Mouse (Mus musculus): ENCODE measurements at regions not wholly inside any gene's neighbourhood (a gene's known extent, or its start where the extent isn't known, plus 50 kb on each side); places are given as distances from the start of the nearest gene placed in this dataset.

DNA sequence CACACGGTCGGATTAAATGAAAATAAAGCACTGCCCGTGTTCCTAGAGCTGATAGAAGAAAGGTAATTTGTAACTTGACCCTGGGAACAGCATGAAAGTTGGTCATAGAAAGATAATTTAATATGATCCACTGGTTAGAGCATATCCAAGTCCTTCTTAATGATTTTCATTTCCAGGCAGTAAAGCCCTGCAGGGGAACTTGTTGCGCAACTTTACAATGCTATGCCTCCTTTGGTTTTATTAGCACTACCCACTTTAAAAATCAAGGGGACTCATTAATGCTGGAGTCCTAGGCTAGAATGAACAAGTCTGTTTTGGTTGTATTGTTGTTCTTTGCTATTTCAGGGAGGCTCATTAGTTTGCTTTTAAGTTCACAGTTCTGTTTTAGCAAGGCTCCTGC, 66.9 kb upstream of the Cerkl start:
- Histone ChIP-seq H3K9me3 (ENCODE audit: control insufficient read depth, low read length) (no peaks in the 10 kb centered on the region), H3K9ac (ENCODE audit: low read length) (no peak overlapping the region), H3K27ac (replicated peaks in 1 of 2; ENCODE audit: control insufficient read depth in 1 of 2, insufficient read depth in 1 of 2, low read depth in 2 of 2, low read length in 2 of 2) (no peak overlapping the region), H3K4me3 (ENCODE audit: control insufficient read depth in 1 of 2, insufficient read depth in 1 of 2, low read depth in 1 of 2, low read length in 2 of 2) (no peak overlapping the region), H3K27me3 (ENCODE audit: control insufficient read depth, insufficient read depth, low read length) (no peaks in the 10 kb centered on the region), H3K4me1 (ENCODE audit: control insufficient read depth in 2 of 2, insufficient read depth in 2 of 2, low read length in 2 of 2) (peaks cover 5 to 17% of the 10 kb centered on the region in 2 experiments), H3K36me3 (ENCODE audit: control insufficient read depth, insufficient read depth, low read length) (no peaks in the 10 kb centered on the region), H3K4me2 (ENCODE audit: low read length) (no peak overlapping the region)
- ATAC-seq (ENCODE audit: insufficient number of reproducible peaks, insufficient read depth, low FRiP score, low read depth) = no peak
- WGBS = 74% methylated on average over 4 of the region's 4 CpGs

DNA sequence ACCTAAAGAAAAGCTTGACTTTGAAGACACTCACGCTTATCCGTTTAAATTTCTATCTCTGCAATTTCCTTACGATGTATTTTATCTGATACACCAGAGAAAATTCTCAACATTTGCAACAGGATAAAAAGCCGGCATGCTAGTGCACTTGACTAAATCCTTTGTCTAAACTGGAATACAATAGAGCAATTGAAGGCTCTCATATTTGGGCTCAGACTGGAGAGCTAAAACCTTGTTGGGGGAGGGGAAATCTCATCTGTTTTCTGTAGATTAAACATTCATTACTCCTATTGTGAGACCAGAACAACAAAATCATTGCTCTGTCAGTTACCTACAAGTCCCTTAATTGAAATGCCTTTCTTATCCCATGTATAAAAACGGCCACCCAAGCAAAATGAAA, 70.9 kb upstream of the Cerkl start:
- Histone ChIP-seq H3K36me3 (ENCODE audit: control insufficient read depth, insufficient read depth, low read length) (no peaks in the 10 kb centered on the region), H3K27ac (replicated peaks in 1 of 2; ENCODE audit: control insufficient read depth in 1 of 2, insufficient read depth in 1 of 2, low read depth in 2 of 2, low read length in 2 of 2) (no peak overlapping the region), H3K9ac (ENCODE audit: low read length) (no peak overlapping the region), H3K27me3 (ENCODE audit: control insufficient read depth, insufficient read depth, low read length) (no peaks in the 10 kb centered on the region), H3K4me3 (ENCODE audit: control insufficient read depth in 1 of 2, insufficient read depth in 1 of 2, low read depth in 1 of 2, low read length in 2 of 2) (no peak overlapping the region), H3K4me1 (ENCODE audit: control insufficient read depth in 2 of 2, insufficient read depth in 2 of 2, low read length in 2 of 2) (peaks cover 6 to 12% of the 10 kb centered on the region in 2 experiments; a peak in 2 of 4 replicates), H3K4me2 (ENCODE audit: low read length) (no peak overlapping the region), H3K9me3 (ENCODE audit: control insufficient read depth, low read length) (no peaks in the 10 kb centered on the region)
- no peak for ATAC-seq (ENCODE audit: insufficient number of reproducible peaks, insufficient read depth, low FRiP score, low read depth)
- 66% methylated on average over 5 of the region's 5 CpGs for WGBS

DNA sequence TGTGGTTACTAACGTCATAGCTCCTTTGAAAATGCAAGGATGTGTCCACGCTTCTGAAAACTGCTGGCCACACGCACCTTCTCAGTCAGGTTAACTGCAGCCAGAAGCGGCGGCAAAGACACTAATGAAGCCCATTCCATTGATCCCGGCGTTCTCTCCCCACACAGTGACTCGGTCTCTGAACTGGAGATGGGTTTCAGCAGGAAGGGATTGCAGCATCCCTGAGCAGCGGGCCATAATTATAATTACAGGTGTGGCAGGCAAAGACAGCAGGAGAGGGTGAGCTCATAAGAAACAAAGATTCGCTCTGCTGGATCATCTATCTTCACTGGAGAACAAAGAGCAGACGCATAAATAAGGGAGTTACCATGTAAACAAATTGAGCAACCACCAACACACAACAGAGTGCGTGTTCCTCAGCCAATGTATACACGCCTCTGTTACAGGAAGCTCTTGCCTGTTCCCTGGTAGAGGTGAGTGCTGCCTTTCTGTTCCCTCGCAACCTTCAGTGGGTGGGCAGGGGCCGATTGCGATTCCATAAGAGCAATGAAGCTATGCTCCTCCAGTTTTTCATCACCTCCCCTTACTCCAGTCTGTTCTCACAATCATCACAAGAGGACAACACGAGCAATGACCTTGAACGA, 71.9 kb upstream of the Cerkl start:
- H3K4me3 ChIP-seq (ENCODE audit: control insufficient read depth in 1 of 2, insufficient read depth in 1 of 2, low read depth in 1 of 2, low read length in 2 of 2) = no peak overlapping the region
- no peak for ATAC-seq (ENCODE audit: insufficient number of reproducible peaks, insufficient read depth, low FRiP score, low read depth)
- H3K36me3 ChIP-seq (ENCODE audit: control insufficient read depth, insufficient read depth, low read length) = no peaks in the 10 kb centered on the region
- peak overlapping the region; percentile 17; the same call in 1 of the 2 replicates for H3K4me2 ChIP-seq (ENCODE audit: low read length)
- peak overlapping the region; percentile 40 to 56 for H3K27ac ChIP-seq (replicated peaks in 1 of 2; ENCODE audit: control insufficient read depth in 1 of 2, insufficient read depth in 1 of 2, low read depth in 2 of 2, low read length in 2 of 2)
- H3K4me1 ChIP-seq (ENCODE audit: control insufficient read depth in 2 of 2, insufficient read depth in 2 of 2, low read length in 2 of 2) = peaks cover 6 to 12% of the 10 kb centered on the region in 2 experiments; a peak in 2 of 4 replicates
- no peak overlapping the region for H3K9ac ChIP-seq (ENCODE audit: low read length)
- no peaks in the 10 kb centered on the region for H3K27me3 ChIP-seq (ENCODE audit: control insufficient read depth, insufficient read depth, low read length)
- WGBS = 64% methylated on average over 18 of the region's 18 CpGs
- no peaks in the 10 kb centered on the region for H3K9me3 ChIP-seq (ENCODE audit: control insufficient read depth, low read length)

DNA sequence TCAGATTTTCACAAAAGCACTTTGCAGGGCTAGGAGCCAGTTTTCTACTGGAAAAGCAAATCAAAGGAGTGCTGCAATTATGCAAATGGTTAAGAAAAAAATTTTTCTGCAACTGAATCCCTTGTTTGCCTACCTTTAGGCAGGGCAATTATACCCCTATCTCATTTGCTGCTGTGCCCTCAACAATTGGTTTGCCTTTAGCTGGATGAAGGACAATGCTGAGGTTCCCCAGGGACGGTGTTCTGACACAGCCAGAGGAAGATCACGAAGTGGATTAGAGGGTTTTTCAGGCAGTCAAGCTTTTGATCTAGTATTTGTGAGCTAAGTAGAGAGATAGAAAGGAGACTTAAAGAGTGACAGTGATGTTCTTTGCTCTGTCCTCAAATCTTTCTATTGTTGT, 72.6 kb upstream of the Cerkl start:
- no peaks in the 10 kb centered on the region for H3K36me3 ChIP-seq (ENCODE audit: control insufficient read depth, insufficient read depth, low read length)
- H3K27me3 ChIP-seq (ENCODE audit: control insufficient read depth, insufficient read depth, low read length) = no peaks in the 10 kb centered on the region
- peak overlapping the region; percentile 40 to 56; a peak in 3 of 4 replicates for H3K27ac ChIP-seq (replicated peaks in 1 of 2; ENCODE audit: control insufficient read depth in 1 of 2, insufficient read depth in 1 of 2, low read depth in 2 of 2, low read length in 2 of 2)
- peaks cover 6 to 12% of the 10 kb centered on the region in 2 experiments; a peak in 2 of 4 replicates for H3K4me1 ChIP-seq (ENCODE audit: control insufficient read depth in 2 of 2, insufficient read depth in 2 of 2, low read length in 2 of 2)
- no peaks in the 10 kb centered on the region for H3K9me3 ChIP-seq (ENCODE audit: control insufficient read depth, low read length)
- no peak overlapping the region for H3K4me3 ChIP-seq (ENCODE audit: control insufficient read depth in 1 of 2, insufficient read depth in 1 of 2, low read depth in 1 of 2, low read length in 2 of 2)
- no peak overlapping the region for H3K4me2 ChIP-seq (ENCODE audit: low read length)
- no peak for ATAC-seq (ENCODE audit: insufficient number of reproducible peaks, insufficient read depth, low FRiP score, low read depth)
- no peak overlapping the region for H3K9ac ChIP-seq (ENCODE audit: low read length)
- 54% methylated on average over 2 of the region's 2 CpGs for WGBS

DNA sequence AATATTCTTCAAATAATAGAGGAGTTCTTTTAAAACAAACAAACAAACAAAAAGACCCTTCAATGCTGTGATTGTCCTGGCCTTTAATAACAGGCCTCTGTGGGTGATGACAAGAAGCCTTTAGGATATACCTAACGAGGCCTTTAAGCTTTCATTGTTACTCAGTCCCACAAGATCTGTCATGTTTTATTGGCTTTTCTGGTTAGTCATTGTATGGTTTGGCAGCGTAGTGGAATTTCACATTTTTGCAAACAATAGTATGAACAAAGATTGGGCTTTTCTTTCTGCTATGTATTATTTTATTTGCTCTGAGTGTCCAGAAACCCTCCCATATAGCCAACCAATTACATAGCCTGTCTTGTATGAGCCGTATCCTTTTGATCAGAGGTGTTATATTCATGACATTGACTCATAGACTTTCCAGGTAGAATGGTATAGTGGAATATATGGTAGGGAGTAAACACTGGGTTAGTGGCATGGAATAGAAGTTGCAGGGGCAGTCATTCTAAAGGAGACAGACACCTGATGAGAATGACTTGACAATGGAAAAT, 76.1 kb upstream of the Cerkl start:
- H3K27me3 ChIP-seq (ENCODE audit: control insufficient read depth, insufficient read depth, low read length) = no peaks in the 10 kb centered on the region
- no peak overlapping the region for H3K27ac ChIP-seq (replicated peaks in 1 of 2; ENCODE audit: control insufficient read depth in 1 of 2, insufficient read depth in 1 of 2, low read depth in 2 of 2, low read length in 2 of 2)
- no peak overlapping the region for H3K4me2 ChIP-seq (ENCODE audit: low read length)
- no peak overlapping the region for H3K9ac ChIP-seq (ENCODE audit: low read length)
- no peaks in the 10 kb centered on the region for H3K9me3 ChIP-seq (ENCODE audit: control insufficient read depth, low read length)
- WGBS = 71% methylated on average over 3 of the region's 3 CpGs
- H3K4me3 ChIP-seq (ENCODE audit: control insufficient read depth in 1 of 2, insufficient read depth in 1 of 2, low read depth in 1 of 2, low read length in 2 of 2) = no peak overlapping the region
- no peaks in the 10 kb centered on the region for H3K36me3 ChIP-seq (ENCODE audit: control insufficient read depth, insufficient read depth, low read length)
- H3K4me1 ChIP-seq (ENCODE audit: control insufficient read depth in 2 of 2, insufficient read depth in 2 of 2, low read length in 2 of 2) = peaks cover 6 to 12% of the 10 kb centered on the region in 2 experiments; a peak in 2 of 4 replicates
- no peak for ATAC-seq (ENCODE audit: insufficient number of reproducible peaks, insufficient read depth, low FRiP score, low read depth)

DNA sequence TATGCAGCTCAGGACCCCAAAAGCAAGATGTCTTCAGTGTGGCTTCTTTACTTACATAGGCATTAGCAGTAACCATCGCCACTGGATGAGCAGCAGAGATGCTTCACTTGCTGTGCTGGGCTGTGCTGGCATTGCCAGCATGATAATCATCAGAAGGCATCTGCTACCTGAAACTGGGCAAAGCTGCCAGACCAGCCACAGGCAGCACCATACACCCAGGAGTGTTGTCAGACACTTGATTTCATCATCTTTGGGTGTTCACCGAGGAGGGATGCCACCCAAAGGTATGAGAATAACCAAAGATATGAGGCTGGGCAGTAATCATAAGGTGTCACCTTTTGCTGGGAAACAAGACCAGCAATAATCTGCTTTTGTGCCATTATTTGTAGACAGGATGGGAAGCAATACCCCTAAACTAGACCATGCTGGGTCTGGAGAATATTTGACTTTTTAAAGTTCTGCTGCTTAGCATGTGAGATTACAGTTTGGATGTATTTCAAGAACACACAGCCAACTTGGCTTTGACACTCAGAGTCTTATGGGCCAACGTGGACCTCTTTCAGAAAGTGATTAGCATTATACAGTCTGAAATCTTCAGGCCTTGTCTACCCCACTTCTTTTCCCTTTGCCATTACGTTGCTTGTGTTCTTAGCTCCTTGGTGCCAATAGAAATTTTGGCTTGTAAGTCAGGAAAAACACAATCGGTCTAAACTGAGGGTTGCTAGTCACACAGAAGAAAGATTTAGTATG, 80.7 kb upstream of the Cerkl start:
- WGBS = 70% methylated on average over 5 of the region's 5 CpGs
- no peak for ATAC-seq (ENCODE audit: insufficient number of reproducible peaks, insufficient read depth, low FRiP score, low read depth)
- Histone ChIP-seq H3K27me3 (ENCODE audit: control insufficient read depth, insufficient read depth, low read length) (no peaks in the 10 kb centered on the region), H3K4me1 (ENCODE audit: control insufficient read depth in 2 of 2, insufficient read depth in 2 of 2, low read length in 2 of 2) (peaks cover 4 to 7% of the 10 kb centered on the region in 2 experiments; a peak in 3 of 4 replicates), H3K4me2 (ENCODE audit: low read length) (no peak overlapping the region), H3K27ac (replicated peaks in 1 of 2; ENCODE audit: control insufficient read depth in 1 of 2, insufficient read depth in 1 of 2, low read depth in 2 of 2, low read length in 2 of 2) (peak overlapping the region in 1 of 2 experiments; percentile 59; a peak in 2 of 4 replicates), H3K9me3 (ENCODE audit: control insufficient read depth, low read length) (no peaks in the 10 kb centered on the region), H3K4me3 (ENCODE audit: control insufficient read depth in 1 of 2, insufficient read depth in 1 of 2, low read depth in 1 of 2, low read length in 2 of 2) (no peak overlapping the region), H3K9ac (ENCODE audit: low read length) (no peak overlapping the region), H3K36me3 (ENCODE audit: control insufficient read depth, insufficient read depth, low read length) (no peaks in the 10 kb centered on the region)

DNA sequence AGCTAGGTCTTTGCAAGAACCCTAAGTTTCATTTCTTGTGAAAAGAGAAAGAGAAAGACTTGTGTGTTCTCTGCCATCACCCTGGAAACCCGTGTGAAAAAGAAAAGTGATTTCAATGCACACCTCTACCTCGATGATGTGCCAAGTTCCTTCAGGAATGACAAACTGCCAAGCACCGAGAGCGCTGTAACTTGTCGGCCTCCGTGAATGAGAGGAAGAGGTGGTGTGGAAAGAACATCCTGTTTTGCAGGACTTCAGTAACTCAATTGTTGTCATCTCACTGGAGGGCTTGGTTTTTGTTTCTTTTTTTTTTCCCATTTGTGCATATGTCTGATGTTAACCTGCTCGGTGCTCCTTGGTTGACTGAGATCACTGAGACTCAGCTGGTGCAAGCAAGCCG, 83.8 kb upstream of the Cerkl start:
- H3K27me3 ChIP-seq (ENCODE audit: control insufficient read depth, insufficient read depth, low read length) = no peaks in the 10 kb centered on the region
- peaks cover 15 to 26% of the 10 kb centered on the region in 2 experiments for H3K4me1 ChIP-seq (ENCODE audit: control insufficient read depth in 2 of 2, insufficient read depth in 2 of 2, low read length in 2 of 2)
- H3K9me3 ChIP-seq (ENCODE audit: control insufficient read depth, low read length) = no peaks in the 10 kb centered on the region
- no peak overlapping the region for H3K9ac ChIP-seq (ENCODE audit: low read length)
- no peaks in the 10 kb centered on the region for H3K36me3 ChIP-seq (ENCODE audit: control insufficient read depth, insufficient read depth, low read length)
- H3K4me3 ChIP-seq (ENCODE audit: control insufficient read depth in 1 of 2, insufficient read depth in 1 of 2, low read depth in 1 of 2, low read length in 2 of 2) = no peak overlapping the region
- H3K4me2 ChIP-seq (ENCODE audit: low read length) = no peak overlapping the region
- ATAC-seq (ENCODE audit: insufficient number of reproducible peaks, insufficient read depth, low FRiP score, low read depth) = no peak
- 69% methylated on average over 8 of the region's 8 CpGs for WGBS
- H3K27ac ChIP-seq (replicated peaks in 1 of 2; ENCODE audit: control insufficient read depth in 1 of 2, insufficient read depth in 1 of 2, low read depth in 2 of 2, low read length in 2 of 2) = no peak overlapping the region
